Mouse (Mus musculus) neural tube, embryonic 14.5 days (tissue): ENCODE measurements at regions not wholly inside any gene's neighbourhood (a gene's known extent, or its start where the extent isn't known, plus 50 kb on each side); places are given as distances from the start of the nearest gene placed in this dataset.

Source experiments
- ATAC-seq: fragments of 200-750 bp; cut with Nextera tagmentation; 2 replicates; pipeline ENCODE4 v1.8.0; 2017; ENCODE audit warnings: low read depth, mild to moderate bottlenecking, moderate TSS enrichment, moderate library complexity
- H3K27ac ChIP-seq: fragments of 300-500 bp; sonication (generic); 2 replicates; pipeline ENCODE4 v1.5.1; 2014; ENCODE audit warnings: low read depth, mild to moderate bottlenecking, control low read depth, low read length, moderate library complexity, mixed read lengths
- H3K27me3 ChIP-seq: fragments of 300-500 bp; sonication (generic); 2 replicates; pipeline ENCODE4 v1.6.1; 2014; ENCODE audit warnings: low read length; ENCODE audit not compliant: control insufficient read depth, insufficient read depth
- H3K36me3 ChIP-seq: fragments of 300-500 bp; sonication (generic); 2 replicates; pipeline ENCODE4 v1.6.1; 2014; ENCODE audit warnings: low read length, mixed read lengths; ENCODE audit not compliant: control insufficient read depth, insufficient read depth
- H3K4me1 ChIP-seq: fragments of 300-500 bp; sonication (generic); 2 replicates; pipeline ENCODE4 v1.6.1; 2014; ENCODE audit warnings: low read length; ENCODE audit not compliant: control insufficient read depth, insufficient read depth
- H3K4me2 ChIP-seq: fragments of 300-500 bp; sonication (generic); 2 replicates; pipeline ENCODE4 v1.6.1; 2014; ENCODE audit warnings: mild to moderate bottlenecking, low read depth, low read length, control low read depth
- H3K4me3 ChIP-seq: fragments of 300-500 bp; sonication (generic); 2 replicates; pipeline ENCODE4 v1.5.1; 2014; ENCODE audit warnings: low read depth, low read length, control low read depth, mixed read lengths
- H3K9ac ChIP-seq: fragments of 300-500 bp; sonication (generic); replicated peaks from 2 replicates; pipeline ENCODE4 v1.6.1; 2014; ENCODE audit warnings: low read depth, mild to moderate bottlenecking, control low read depth, low read length, mixed read lengths
- H3K9me3 ChIP-seq: fragments of 300-500 bp; sonication (generic); 2 replicates; pipeline ENCODE4 v1.6.1; 2016; ENCODE audit warnings: low read length; ENCODE audit not compliant: control insufficient read depth
- WGBS: fragments of 180-500 bp; shearing (Covaris S2); extraction: QIAGEN DNeasy Blood & Tissue Kit; methylation state at CpG from one replicate; pipeline ENCODE4 v1.1.7; 2014; 5-methylcytosine and 5-hydroxymethylcytosine counted together

- 85% methylated on average over 5 of the region's 5 CpGs for WGBS
- H3K9me3 ChIP-seq, result no peaks in the 10 kb centered on the region
- H3K27ac ChIP-seq, result no peak overlapping the region
- no peak for ATAC-seq
- no peaks in the 10 kb centered on the region for H3K4me1 ChIP-seq
- H3K9ac ChIP-seq, result no peak overlapping the region
- no peaks in the 10 kb centered on the region for H3K36me3 ChIP-seq
- no peak overlapping the region for H3K4me2 ChIP-seq
- H3K4me3 ChIP-seq, result no peak overlapping the region
- no peaks in the 10 kb centered on the region for H3K27me3 ChIP-seq
Measured at GRCm38 (mm10) chr13:119326877-119327625, 101.3 kb upstream of the Paip1 start.

DNA sequence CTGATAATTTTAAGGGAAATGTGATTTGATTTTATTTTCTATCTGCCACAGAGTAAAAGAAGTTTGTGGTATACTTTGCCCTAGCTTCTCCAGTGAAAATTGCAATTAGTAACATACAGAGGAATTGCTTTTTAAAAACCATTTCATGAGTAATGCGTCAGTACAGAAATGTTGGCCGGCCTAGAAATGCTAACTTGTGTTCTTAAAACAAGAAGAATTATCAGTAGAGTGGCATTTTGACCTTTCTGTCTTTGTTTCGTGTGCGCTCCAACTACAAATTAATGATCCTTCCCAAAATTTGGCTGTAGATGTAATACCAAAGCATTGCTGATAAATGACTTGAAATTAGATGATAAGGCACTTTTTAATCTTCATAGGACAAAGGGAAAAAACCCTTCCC lies 99.7 kb upstream of the Paip1 start:
- no peaks in the 10 kb centered on the region for H3K36me3 ChIP-seq
- no peaks in the 10 kb centered on the region for H3K9me3 ChIP-seq

GRCm38 (mm10) chr13:119331815-119332214 lies 96.6 kb upstream of the Paip1 start:
- no peak overlapping the region for H3K4me3 ChIP-seq
- H3K27ac ChIP-seq, result no peak overlapping the region
- H3K27me3 ChIP-seq, result no peaks in the 10 kb centered on the region
- H3K4me1 ChIP-seq, result no peaks in the 10 kb centered on the region
- no peaks in the 10 kb centered on the region for H3K9me3 ChIP-seq
- H3K9ac ChIP-seq, result no peak overlapping the region
- no peak overlapping the region for H3K4me2 ChIP-seq
- no peaks in the 10 kb centered on the region for H3K36me3 ChIP-seq
- 96% methylated on average over 3 of the region's 3 CpGs for WGBS
- no peak for ATAC-seq

More for the DNA sequence above, 99.7 kb upstream of the Paip1 start:
- no peak for ATAC-seq
- Histone ChIP-seq H3K4me3 (no peak overlapping the region), H3K4me2 (no peak overlapping the region), H3K4me1 (no peaks in the 10 kb centered on the region), H3K27ac (no peak overlapping the region), H3K27me3 (no peaks in the 10 kb centered on the region), H3K9ac (no peak overlapping the region)
- WGBS, result 96% methylated on average over 4 of the region's 4 CpGs

DNA sequence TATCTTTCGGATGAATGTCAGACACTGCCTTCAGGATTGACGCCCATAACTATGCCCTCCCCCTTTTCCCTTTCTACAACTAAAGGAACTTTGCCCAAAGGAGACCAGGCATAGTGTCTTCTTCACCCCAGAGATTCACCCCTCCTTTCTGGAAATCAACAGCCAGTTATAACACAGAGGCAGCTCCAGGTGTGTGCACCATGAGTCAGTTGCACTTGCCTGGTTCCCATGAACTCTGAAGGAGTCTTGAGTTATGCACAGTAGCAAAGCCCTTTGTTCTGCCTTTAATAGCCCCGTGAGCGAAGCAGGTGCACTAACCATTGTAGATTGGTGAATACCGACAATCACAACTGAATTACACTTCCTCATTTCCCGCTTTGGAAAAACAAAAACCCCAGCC lies 94.5 kb upstream of the Paip1 start:
- no peak overlapping the region for H3K4me3 ChIP-seq
- H3K36me3 ChIP-seq, result peaks cover 4% of the 10 kb centered on the region; the same call in 1 of the 2 replicates
- WGBS, result 68% methylated on average over 6 of the region's 6 CpGs
- ATAC-seq, result no peak
- no peak overlapping the region for H3K27ac ChIP-seq
- no peaks in the 10 kb centered on the region for H3K4me1 ChIP-seq
- H3K9me3 ChIP-seq, result no peaks in the 10 kb centered on the region
- H3K4me2 ChIP-seq, result no peak overlapping the region
- H3K27me3 ChIP-seq, result no peaks in the 10 kb centered on the region
- H3K9ac ChIP-seq, result no peak overlapping the region

DNA sequence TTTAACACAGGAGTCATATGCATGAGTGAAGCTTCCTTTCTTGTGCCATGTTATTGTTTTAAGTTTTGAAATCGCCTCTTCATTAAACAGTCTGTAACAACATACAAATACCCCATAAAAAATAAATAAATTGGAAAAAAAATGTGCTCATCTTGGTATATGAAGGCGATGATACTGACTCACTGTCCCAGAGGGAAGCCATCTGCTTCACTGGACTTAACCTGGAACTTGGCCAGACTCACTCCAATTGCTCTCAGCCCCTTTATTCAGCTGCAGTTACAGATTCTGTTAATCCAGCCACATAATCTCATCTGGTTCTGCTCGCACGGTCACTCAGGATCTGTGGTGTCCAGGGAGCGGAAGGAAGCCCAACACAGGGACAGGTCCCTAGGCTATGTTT lies 90.5 kb upstream of the Paip1 start:
- Histone ChIP-seq H3K4me1 (no peaks in the 10 kb centered on the region), H3K27me3 (no peaks in the 10 kb centered on the region), H3K9me3 (no peaks in the 10 kb centered on the region), H3K4me2 (no peak overlapping the region), H3K36me3 (peaks cover 4% of the 10 kb centered on the region; the same call in 1 of the 2 replicates), H3K27ac (no peak overlapping the region), H3K9ac (no peak overlapping the region), H3K4me3 (no peak overlapping the region)
- ATAC-seq, result no peak
- 81% methylated on average over 5 of the region's 5 CpGs for WGBS

DNA sequence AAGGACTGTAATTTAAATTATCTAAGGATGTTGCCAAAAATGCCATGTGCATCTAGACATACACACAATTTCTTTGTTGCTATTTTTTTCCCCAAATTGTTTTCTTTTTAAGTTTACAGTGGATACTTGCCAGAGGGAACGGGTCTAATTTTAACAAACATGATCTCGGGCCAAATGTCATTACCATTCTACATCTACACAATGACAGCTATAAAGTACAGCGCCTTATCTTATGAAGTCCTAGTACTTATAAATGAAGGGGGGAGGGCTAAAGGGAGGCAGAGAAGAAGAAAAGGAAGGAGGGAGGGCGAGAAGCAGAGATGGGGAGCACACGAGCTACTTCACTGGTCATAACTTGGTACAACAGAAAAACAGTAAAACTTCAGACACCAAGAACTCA lies 89.4 kb upstream of the Paip1 start:
- no peak for ATAC-seq
- Histone ChIP-seq H3K27ac (no peak overlapping the region), H3K9me3 (no peaks in the 10 kb centered on the region), H3K4me3 (no peak overlapping the region), H3K4me2 (no peak overlapping the region), H3K36me3 (peaks cover 4% of the 10 kb centered on the region; the same call in 1 of the 2 replicates), H3K9ac (no peak overlapping the region), H3K4me1 (no peaks in the 10 kb centered on the region), H3K27me3 (no peaks in the 10 kb centered on the region)
- 81% methylated on average over 5 of the region's 5 CpGs for WGBS

DNA sequence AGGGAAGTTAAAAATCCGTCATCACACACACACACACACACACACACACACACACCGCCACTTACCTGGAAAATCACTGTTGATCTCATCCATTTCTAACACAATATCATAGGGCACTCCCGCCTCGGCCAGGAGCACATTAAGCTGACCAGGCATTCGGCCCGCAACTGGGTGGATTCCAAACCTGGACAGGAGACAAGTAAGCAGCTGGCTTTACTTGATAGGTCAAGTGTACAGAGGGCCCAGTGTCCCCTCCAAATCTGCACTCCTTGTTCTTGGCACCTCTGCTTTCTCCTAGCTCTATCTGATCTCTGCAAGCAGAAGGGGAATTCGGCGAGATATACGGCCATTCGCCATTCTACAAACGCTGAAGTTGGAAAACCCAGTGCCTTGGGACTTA lies 88.6 kb upstream of the Paip1 start:
- ATAC-seq, result no peak
- 96% methylated on average over 11 of the region's 11 CpGs for WGBS
- H3K27me3 ChIP-seq, result no peaks in the 10 kb centered on the region

GRCm38 (mm10) chr13:119341833-119342232 lies 86.6 kb upstream of the Paip1 start:
- H3K4me3 ChIP-seq, result no peak overlapping the region
- WGBS, result 34% methylated on average over 2 of the region's 2 CpGs
- H3K36me3 ChIP-seq, result peaks cover 4% of the 10 kb centered on the region; the same call in 1 of the 2 replicates
- H3K4me2 ChIP-seq, result no peak overlapping the region
- no peaks in the 10 kb centered on the region for H3K27me3 ChIP-seq
- H3K9ac ChIP-seq, result no peak overlapping the region
- H3K9me3 ChIP-seq, result no peaks in the 10 kb centered on the region
- H3K27ac ChIP-seq, result no peak overlapping the region
- ATAC-seq, result no peak
- no peaks in the 10 kb centered on the region for H3K4me1 ChIP-seq

More for the DNA sequence above, 88.6 kb upstream of the Paip1 start:
- no peaks in the 10 kb centered on the region for H3K9me3 ChIP-seq
- no peak overlapping the region for H3K4me3 ChIP-seq
- H3K36me3 ChIP-seq, result peaks cover 4% of the 10 kb centered on the region; the same call in 1 of the 2 replicates
- no peak overlapping the region for H3K27ac ChIP-seq
- H3K9ac ChIP-seq, result no peak overlapping the region
- H3K4me2 ChIP-seq, result no peak overlapping the region
- H3K4me1 ChIP-seq, result no peaks in the 10 kb centered on the region

DNA sequence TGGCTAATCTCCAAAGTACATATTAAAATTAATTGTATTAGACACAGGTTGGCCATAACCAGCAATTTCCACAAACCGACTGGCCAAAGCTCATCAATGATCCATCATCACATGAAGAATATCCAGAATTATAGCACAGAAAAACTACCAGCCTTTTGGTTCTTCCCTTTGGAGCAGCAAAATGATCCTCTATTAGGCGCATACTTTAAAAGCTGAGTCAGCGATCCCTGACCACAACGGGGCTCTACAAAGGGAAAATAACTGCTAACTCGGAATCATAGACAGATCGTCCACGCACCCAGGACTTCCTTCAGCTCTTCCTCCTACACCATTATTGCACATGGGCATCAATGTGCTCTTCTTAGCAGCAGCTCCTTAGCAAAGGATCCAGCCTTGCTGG lies 85.6 kb upstream of the Paip1 start:
- Histone ChIP-seq H3K4me1 (no peaks in the 10 kb centered on the region), H3K36me3 (peaks cover 4% of the 10 kb centered on the region; the same call in 1 of the 2 replicates), H3K9me3 (no peaks in the 10 kb centered on the region), H3K27me3 (no peaks in the 10 kb centered on the region), H3K9ac (no peak overlapping the region), H3K27ac (no peak overlapping the region), H3K4me3 (no peak overlapping the region), H3K4me2 (no peak overlapping the region)
- 95% methylated on average over 7 of the region's 7 CpGs for WGBS
- ATAC-seq, result no peak
